Mouse (Mus musculus): Measurements from ENCODE around the gene Ddx1. TPM values are rescaled to one million over a fixed set of nuclear protein-coding genes. Genes with fewer than 3 reads are reported as not detected.

Gene Ddx1
- total RNA-seq (2022), result 100 to 1,000 TPM; 113 to 140 (median 124) TPM

GRCm38 (mm10) chr12:13248691-13249572 is at the start of gene Ddx1:
Gene Ddx1 (minus strand): TSS chr12:13249213.
- peak; percentile 46 to 52 for DNase-seq (ENCODE audit: low spot score in 2 of 2)

DNA sequence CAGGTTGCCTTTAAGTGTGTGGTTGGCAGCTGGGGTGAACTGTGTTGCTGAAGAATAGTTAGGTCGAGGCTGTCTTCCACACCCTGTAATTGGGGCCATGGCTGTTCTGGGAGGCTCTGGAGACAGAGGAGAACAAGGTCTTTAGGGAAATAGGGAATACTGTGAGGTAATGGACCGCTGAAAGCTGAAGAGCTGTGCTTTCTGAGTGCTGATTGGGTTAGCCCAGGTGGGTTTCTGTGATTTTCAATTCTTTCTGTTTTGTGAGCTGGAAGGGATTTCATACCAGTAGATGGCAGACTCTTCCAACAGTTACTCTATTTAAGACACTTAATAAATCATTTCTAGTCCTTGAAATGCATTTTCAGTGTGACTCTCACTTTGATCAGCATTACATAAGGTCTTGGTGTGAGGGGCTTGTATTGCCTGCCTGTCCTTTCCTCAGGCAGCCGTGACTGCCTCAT is 44.4 kb upstream of the Ddx1 start:
- DNase-seq (ENCODE audit: low spot score in 2 of 2), result no peak

- no peak for DNase-seq (ENCODE audit: low spot score in 2 of 2)
Measured at GRCm38 (mm10) chr12:13291453-13291852, 42.4 kb upstream of the Ddx1 start.

GRCm38 (mm10) chr12:13269570-13270390 is 20.8 kb upstream of the Ddx1 start:
- DNase-seq (ENCODE audit: low spot score in 2 of 2), result no peak

- DNase-seq (ENCODE audit: low spot score in 2 of 2), result peak; percentile 57 to 63
Measured at GRCm38 (mm10) chr12:13268826-13269449, 19.9 kb upstream of the Ddx1 start, which contains the start of gene Nbas. Gene Nbas (plus strand): TSS chr12:13269133.

DNA sequence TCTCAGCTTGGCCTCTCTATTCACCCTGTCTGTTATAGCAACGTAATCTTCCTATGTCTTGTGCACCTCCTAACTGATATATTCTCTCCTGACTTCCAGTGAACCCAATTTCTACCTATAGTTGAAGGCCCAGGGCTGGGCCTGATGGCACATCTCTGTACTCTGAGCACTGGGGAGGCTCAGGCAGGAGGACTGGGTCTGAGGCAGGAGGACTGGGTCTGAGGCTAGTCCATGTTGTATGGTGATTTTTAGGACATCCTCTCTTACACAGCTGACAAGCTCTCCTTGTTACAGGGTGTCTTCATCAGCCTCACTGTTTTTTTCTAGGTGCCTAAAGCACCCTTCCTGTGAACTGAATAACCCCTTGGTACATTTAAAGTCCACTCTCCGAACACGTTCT is 19.4 kb upstream of the Ddx1 start:
- DNase-seq (ENCODE audit: low spot score in 2 of 2), result no peak

- no peak for DNase-seq (ENCODE audit: low spot score in 2 of 2)
Measured at GRCm38 (mm10) chr12:13255701-13256100, 6.7 kb upstream of the Ddx1 start.

GRCm38 (mm10) chr12:13255068-13255467 is 6.1 kb upstream of the Ddx1 start:
- DNase-seq (ENCODE audit: low spot score in 2 of 2), result no peak

GRCm38 (mm10) chr12:13249573-13249919 is 533 bp upstream of the Ddx1 start:
- no peak for DNase-seq (ENCODE audit: low spot score in 2 of 2)

DNA sequence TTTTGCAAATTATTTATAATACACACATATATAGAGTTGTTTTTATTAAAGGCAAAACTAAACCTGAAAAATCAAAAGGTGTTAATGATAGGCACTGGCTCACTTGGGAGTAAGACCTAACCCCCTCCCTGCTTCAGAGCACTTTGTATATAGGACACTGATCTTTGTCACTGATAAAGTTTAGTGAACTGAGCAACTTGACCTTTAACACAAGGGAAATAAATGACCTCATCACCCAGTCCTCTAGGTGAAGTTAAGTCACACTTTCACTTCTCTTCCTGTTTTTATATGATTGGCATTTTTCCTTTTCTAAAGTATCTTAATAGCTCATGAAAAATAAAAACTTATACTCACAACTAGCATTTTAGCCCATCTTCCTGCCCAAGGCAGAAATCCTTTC is 6.6 kb downstream of the Ddx1 start:
- DNase-seq (ENCODE audit: low spot score in 2 of 2), result no peak

GRCm38 (mm10) chr12:13218101-13218514 is 30.9 kb downstream of the Ddx1 start:
- no peak for DNase-seq (ENCODE audit: low spot score in 2 of 2)

GRCm38 (mm10) chr12:13217568-13217967 is 31.4 kb downstream of the Ddx1 start:
- no peak for DNase-seq (ENCODE audit: low spot score in 2 of 2)

DNA sequence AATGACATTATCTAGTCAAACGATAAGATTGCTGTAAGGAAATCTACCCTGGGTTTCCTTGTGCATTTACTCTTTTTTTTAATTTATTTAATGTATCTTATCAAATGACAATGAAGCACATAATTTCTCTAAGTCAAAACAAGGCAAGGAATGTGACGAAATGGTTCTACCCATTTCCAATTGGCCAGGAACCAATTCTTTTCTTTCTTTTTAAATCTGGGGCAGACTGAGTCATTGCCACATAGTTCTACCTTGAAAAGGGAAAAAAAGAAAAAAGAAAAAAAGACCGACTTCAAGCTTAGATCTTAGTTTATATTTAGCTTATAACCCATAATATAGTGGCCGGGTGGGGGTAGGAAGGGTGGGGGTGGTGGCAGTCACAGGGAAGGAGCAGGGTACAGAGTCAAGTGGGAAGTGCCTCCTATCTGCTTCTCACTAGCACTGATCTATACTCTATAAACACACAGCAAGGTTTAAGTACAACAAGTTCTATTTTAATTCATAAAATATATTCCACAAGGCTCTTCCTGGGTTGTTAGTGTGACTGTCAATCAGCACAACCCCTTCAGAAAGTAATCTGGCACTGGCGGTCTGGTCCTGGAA is 32.4 kb downstream of the Ddx1 start:
- DNase-seq (ENCODE audit: low spot score in 2 of 2), result no peak

DNA sequence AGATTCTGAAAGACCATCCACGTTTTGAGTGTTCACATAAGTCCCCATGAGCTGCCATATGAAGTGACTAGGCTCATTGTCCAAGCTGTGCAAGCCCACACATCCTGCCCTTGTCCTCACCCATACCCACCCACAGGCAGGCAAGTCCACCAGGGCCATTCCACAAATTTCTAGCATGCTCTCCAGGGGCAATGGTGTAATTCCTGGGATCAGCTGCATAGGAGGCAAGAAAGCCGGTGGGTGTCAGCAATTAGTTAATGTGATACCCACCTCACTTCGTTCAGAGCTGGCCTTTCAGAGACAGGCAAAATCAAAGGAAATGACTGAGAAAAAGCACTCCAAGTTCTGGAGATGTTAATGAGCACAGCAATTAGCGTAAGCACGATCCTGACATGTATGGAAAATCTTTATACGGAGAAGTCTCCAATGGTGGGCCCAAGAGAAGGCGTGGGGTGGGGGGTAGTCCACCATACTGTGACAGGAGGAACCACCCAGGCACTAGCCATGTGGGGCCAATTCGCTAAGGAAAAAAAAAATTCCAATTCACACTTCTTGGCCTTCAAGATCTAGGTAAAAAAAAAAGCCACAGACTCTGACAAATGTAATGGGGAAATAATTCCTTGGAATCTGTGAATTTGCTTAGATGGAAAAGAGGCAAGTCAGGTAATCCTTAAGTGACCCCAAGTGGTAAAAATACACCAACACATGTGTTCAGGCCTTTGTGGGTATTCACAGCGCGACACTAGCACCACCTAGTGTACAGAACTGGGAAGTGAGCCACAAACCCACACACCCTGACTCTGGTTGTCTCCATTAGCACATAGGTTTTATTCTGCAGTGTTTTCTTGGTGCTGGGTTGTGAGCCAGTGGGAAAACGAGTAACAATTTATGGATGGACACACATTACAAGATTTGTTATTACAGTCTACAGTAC is 34.4 kb downstream of the Ddx1 start:
- peak; percentile 74 to 75 for DNase-seq (ENCODE audit: low spot score in 2 of 2)

DNA sequence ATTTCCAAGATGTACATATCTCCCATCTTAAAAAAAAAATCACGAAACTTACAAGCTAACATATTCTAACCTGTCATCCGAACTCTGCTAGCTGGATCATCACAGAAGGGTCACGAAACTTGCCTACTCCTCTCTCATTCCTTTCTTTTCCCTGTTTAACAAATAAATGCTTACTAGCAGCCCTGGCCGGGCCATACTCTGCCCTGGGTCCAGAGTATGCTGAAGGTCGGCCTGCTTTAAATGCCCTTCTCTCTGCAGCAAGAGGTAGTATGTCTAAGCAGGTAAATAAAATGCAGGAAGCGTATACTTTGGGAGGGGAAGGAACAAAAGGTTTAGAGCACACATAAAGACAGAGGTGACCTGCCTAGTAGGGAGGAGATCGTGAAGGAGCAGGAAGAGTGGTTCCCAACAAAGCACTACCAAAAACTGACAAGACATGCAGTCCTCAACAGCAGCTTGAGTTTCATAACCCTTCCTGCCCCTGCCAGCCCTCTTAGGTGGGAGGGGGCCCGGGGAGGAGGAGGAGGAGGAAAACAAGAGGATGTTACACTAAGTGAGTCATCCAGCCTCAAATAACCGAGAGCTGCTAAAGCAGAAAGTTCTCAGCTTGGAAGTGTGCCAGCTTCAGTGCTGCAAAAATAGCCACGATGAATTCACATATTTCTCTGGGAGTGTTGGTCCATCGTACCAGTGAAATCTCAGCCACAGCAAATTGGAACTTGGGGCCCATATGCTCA is 37.1 kb downstream of the Ddx1 start:
- peak in 1 of 2 experiments; percentile 38 for DNase-seq (ENCODE audit: low spot score in 2 of 2)

- no peak for DNase-seq (ENCODE audit: low spot score in 2 of 2)
Measured at GRCm38 (mm10) chr12:13209692-13210377, 39.2 kb downstream of the Ddx1 start.

DNA sequence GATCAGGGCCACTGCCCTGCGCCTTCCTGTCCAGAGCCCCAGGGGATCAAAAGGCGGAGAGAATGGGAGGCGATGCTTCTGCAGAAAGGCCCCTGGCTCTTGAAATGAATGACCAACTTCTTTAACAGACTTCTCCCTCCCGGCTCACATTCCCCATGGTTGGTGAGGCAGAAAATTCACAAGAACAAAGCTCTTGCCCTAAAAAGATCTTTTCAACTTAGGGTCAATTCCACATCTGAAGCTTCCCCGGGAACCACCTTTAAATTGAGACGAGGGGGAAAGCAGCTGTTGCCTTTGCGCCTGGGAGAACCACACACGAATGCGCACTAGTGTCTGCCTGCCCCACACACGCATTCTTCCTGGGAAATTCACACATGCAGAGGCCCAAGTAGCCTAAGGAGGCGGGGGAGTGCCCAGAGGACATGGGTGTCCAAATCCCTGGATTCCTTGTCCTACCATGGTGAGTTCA is 40.0 kb downstream of the Ddx1 start:
- no peak for DNase-seq (ENCODE audit: low spot score in 2 of 2)

GRCm38 (mm10) chr12:13208517-13208916 is 40.5 kb downstream of the Ddx1 start:
- no peak for DNase-seq (ENCODE audit: low spot score in 2 of 2)

DNA sequence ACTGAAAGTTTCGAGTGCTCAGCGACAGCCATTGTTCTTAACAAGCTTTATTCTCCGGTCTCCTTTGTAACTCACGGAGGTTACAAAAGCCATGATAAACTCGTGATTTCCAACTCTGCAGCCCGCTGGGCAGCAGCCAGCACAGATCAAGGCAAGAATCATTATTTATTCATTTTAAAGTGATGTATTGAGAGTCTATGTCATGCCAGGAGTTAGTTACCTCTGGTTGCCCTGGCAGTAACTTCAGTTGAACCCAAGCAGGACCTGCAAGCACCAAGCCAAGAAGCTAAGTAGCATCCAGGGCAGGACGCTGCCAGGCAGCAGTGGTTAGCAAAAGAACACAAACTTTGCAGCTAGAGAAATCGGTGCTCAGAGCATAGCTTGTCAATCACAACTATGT is 41.9 kb downstream of the Ddx1 start:
- no peak for DNase-seq (ENCODE audit: low spot score in 2 of 2)
